Mouse (Mus musculus): Measurements from ENCODE around the gene Iqce. TPM values are rescaled to one million over a fixed set of nuclear protein-coding genes. Genes with fewer than 3 reads are reported as not detected.

The Iqce gene
- polyA plus RNA-seq, 1 experiment from 2014 or later = 24.7 TPM

DNA sequence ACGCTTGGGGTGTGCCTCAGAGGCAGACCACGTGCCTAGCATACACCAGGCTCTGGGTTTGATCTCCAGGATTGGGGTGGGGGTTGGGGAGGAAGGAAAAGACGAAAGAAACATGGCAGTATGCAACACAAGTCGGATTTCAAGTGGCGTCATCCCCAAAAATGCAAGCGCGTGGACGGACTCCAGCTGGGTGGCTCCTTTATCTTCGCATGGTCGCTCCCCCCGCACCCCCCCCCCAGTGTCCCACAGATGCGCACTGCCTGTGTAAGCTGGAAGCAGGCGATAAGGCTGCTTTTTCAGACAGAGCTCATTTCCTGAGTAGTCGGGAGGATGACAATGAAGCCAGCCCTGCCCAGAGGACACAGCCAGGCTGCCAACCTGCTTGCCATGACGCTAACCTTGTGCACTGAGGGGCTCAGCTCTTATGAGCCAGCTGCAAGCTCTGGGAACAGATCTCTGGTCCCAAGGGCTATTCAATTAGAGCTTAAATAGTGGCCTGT lies 57.4 kb downstream of the Iqce start:
- Histone ChIP-seq H3K27ac (ENCODE audit: low read length) (0 out of 2 replicates have a peak overlapping the region, but pooled peaks have one; percentile 7), H3K9me3 (ENCODE audit: control insufficient read depth, low read depth, low read length) (no peaks in the 10 kb centered on the region), H3K4me1 (ENCODE audit: control insufficient read depth, insufficient read depth, low read length) (peaks cover 44% of the 10 kb centered on the region), H3K27me3 (ENCODE audit: control insufficient read depth, insufficient read depth, low read length) (no peaks in the 10 kb centered on the region), H3K36me3 (ENCODE audit: control insufficient read depth, insufficient read depth, low read length) (peaks cover 16% of the 10 kb centered on the region; the same call in 1 of the 2 replicates), H3K4me2 (replicated peaks; ENCODE audit: low read depth, low read length) (no peak overlapping the region), H3K4me3 (ENCODE audit: low read depth, low read length) (no peak overlapping the region), H3K9ac (replicated peaks; ENCODE audit: low read depth, low read length) (no peak overlapping the region)
- 65% methylated on average over 13 of the region's 15 CpGs for WGBS
- no peak for ATAC-seq (ENCODE audit: insufficient number of reproducible peaks, insufficient read depth, low FRiP score, low read depth)

GRCm38 (mm10) chr5:140644263-140644662 lies 57.9 kb downstream of the Iqce start:
- Histone ChIP-seq H3K9me3 (ENCODE audit: control insufficient read depth, low read depth, low read length) (no peaks in the 10 kb centered on the region), H3K27ac (ENCODE audit: low read length) (no peak overlapping the region), H3K4me1 (ENCODE audit: control insufficient read depth, insufficient read depth, low read length) (peaks cover 40% of the 10 kb centered on the region), H3K9ac (replicated peaks; ENCODE audit: low read depth, low read length) (no peak overlapping the region), H3K36me3 (ENCODE audit: control insufficient read depth, insufficient read depth, low read length) (peaks cover 18% of the 10 kb centered on the region; the same call in 1 of the 2 replicates), H3K27me3 (ENCODE audit: control insufficient read depth, insufficient read depth, low read length) (no peaks in the 10 kb centered on the region), H3K4me3 (ENCODE audit: low read depth, low read length) (no peak overlapping the region), H3K4me2 (replicated peaks; ENCODE audit: low read depth, low read length) (no peak overlapping the region)
- 90% methylated on average over 6 of the region's 6 CpGs for WGBS
- no peak for ATAC-seq (ENCODE audit: insufficient number of reproducible peaks, insufficient read depth, low FRiP score, low read depth)

DNA sequence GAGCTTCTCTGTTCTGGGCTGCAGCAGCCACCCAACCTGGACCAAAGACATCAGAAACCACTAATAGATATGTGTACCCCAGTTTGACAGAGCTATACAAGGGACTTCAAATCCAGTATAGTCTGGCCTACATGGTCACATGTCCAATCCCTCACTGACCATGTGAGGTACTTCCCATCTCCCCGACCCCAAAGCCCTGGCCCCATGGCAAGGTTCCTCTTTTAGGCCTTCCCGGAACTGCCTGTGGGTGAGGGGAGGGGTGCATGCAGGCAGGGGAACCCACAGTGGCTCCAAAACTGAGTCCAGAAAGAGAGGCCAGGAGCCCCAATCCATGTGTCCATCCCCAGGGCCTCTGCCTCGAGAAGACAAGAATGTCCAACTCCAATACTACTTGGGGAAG lies 60.1 kb downstream of the Iqce start:
- H3K9ac ChIP-seq (replicated peaks; ENCODE audit: low read depth, low read length) = no peak overlapping the region
- no peak for ATAC-seq (ENCODE audit: insufficient number of reproducible peaks, insufficient read depth, low FRiP score, low read depth)
- peaks cover 37% of the 10 kb centered on the region for H3K4me1 ChIP-seq (ENCODE audit: control insufficient read depth, insufficient read depth, low read length)
- no peaks in the 10 kb centered on the region for H3K9me3 ChIP-seq (ENCODE audit: control insufficient read depth, low read depth, low read length)
- H3K4me2 ChIP-seq (replicated peaks; ENCODE audit: low read depth, low read length) = no peak overlapping the region
- H3K36me3 ChIP-seq (ENCODE audit: control insufficient read depth, insufficient read depth, low read length) = peaks cover 28% of the 10 kb centered on the region; the same call in 1 of the 2 replicates
- WGBS = 62% methylated on average over 3 of the region's 3 CpGs
- 0 out of 2 replicates have a peak overlapping the region, but pooled peaks have one; percentile 45 for H3K27ac ChIP-seq (ENCODE audit: low read length)
- no peaks in the 10 kb centered on the region for H3K27me3 ChIP-seq (ENCODE audit: control insufficient read depth, insufficient read depth, low read length)
- no peak overlapping the region for H3K4me3 ChIP-seq (ENCODE audit: low read depth, low read length)

- Histone ChIP-seq H3K36me3 (ENCODE audit: control insufficient read depth, insufficient read depth, low read length) (peaks cover 28% of the 10 kb centered on the region; the same call in 1 of the 2 replicates), H3K4me2 (replicated peaks; ENCODE audit: low read depth, low read length) (no peak overlapping the region), H3K9ac (replicated peaks; ENCODE audit: low read depth, low read length) (no peak overlapping the region), H3K4me1 (ENCODE audit: control insufficient read depth, insufficient read depth, low read length) (peaks cover 30% of the 10 kb centered on the region), H3K4me3 (ENCODE audit: low read depth, low read length) (no peak overlapping the region), H3K9me3 (ENCODE audit: control insufficient read depth, low read depth, low read length) (no peaks in the 10 kb centered on the region), H3K27ac (ENCODE audit: low read length) (peak overlapping the region; percentile 58; the same call in 1 of the 2 replicates), H3K27me3 (ENCODE audit: control insufficient read depth, insufficient read depth, low read length) (no peaks in the 10 kb centered on the region)
- ATAC-seq (ENCODE audit: insufficient number of reproducible peaks, insufficient read depth, low FRiP score, low read depth) = peak; percentile 30; the same call in 1 of the 2 replicates
- 45% methylated on average over 10 of the region's 10 CpGs for WGBS
Observed at GRCm38 (mm10) chr5:140641254-140641928, 60.8 kb downstream of the Iqce start.

GRCm38 (mm10) chr5:140640812-140641211 lies 61.4 kb downstream of the Iqce start:
- Histone ChIP-seq H3K27me3 (ENCODE audit: control insufficient read depth, insufficient read depth, low read length) (no peaks in the 10 kb centered on the region), H3K9ac (replicated peaks; ENCODE audit: low read depth, low read length) (no peak overlapping the region), H3K4me1 (ENCODE audit: control insufficient read depth, insufficient read depth, low read length) (peaks cover 26% of the 10 kb centered on the region), H3K36me3 (ENCODE audit: control insufficient read depth, insufficient read depth, low read length) (peaks cover 29% of the 10 kb centered on the region; the same call in 1 of the 2 replicates), H3K4me3 (ENCODE audit: low read depth, low read length) (no peak overlapping the region), H3K4me2 (replicated peaks; ENCODE audit: low read depth, low read length) (no peak overlapping the region), H3K27ac (ENCODE audit: low read length) (no peak overlapping the region; the same call in 1 of the 2 replicates), H3K9me3 (ENCODE audit: control insufficient read depth, low read depth, low read length) (no peaks in the 10 kb centered on the region)
- ATAC-seq (ENCODE audit: insufficient number of reproducible peaks, insufficient read depth, low FRiP score, low read depth) = no peak
- WGBS = 81% methylated on average over 2 of the region's 2 CpGs

DNA sequence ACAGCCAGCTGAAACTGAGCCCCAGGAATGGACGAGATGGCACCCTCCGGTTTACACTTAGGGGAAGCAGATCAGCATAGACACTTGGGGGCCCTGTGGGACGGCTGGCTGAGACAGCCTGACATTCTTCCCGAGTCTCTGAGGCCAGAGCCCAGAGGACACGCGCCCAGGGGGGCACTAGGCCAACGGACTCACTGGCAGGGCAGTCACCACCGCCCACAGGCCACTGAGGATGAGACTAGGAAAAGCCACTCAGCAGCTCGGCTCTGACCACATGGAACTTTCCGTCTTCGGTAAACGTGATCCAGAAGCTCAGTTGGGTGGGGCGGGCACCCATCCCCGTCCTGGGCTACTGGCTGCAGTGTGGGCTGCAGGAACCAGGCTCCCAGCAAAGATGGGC lies 62.3 kb downstream of the Iqce start:
- WGBS = 83% methylated on average over 14 of the region's 14 CpGs
- Histone ChIP-seq H3K4me2 (replicated peaks; ENCODE audit: low read depth, low read length) (no peak overlapping the region), H3K27me3 (ENCODE audit: control insufficient read depth, insufficient read depth, low read length) (no peaks in the 10 kb centered on the region), H3K36me3 (ENCODE audit: control insufficient read depth, insufficient read depth, low read length) (peaks cover 32% of the 10 kb centered on the region), H3K9ac (replicated peaks; ENCODE audit: low read depth, low read length) (no peak overlapping the region), H3K27ac (ENCODE audit: low read length) (no peak overlapping the region), H3K9me3 (ENCODE audit: control insufficient read depth, low read depth, low read length) (no peaks in the 10 kb centered on the region), H3K4me1 (ENCODE audit: control insufficient read depth, insufficient read depth, low read length) (peaks cover 20% of the 10 kb centered on the region), H3K4me3 (ENCODE audit: low read depth, low read length) (no peak overlapping the region)
- ATAC-seq (ENCODE audit: insufficient number of reproducible peaks, insufficient read depth, low FRiP score, low read depth) = no peak

- no peaks in the 10 kb centered on the region for H3K27me3 ChIP-seq (ENCODE audit: control insufficient read depth, insufficient read depth, low read length)
- H3K27ac ChIP-seq (ENCODE audit: low read length) = no peak overlapping the region
- H3K4me2 ChIP-seq (replicated peaks; ENCODE audit: low read depth, low read length) = no peak overlapping the region
- no peak overlapping the region for H3K9ac ChIP-seq (replicated peaks; ENCODE audit: low read depth, low read length)
- no peak for ATAC-seq (ENCODE audit: insufficient number of reproducible peaks, insufficient read depth, low FRiP score, low read depth)
- no peaks in the 10 kb centered on the region for H3K9me3 ChIP-seq (ENCODE audit: control insufficient read depth, low read depth, low read length)
- WGBS = 96% methylated on average over 4 of the region's 4 CpGs
- H3K4me1 ChIP-seq (ENCODE audit: control insufficient read depth, insufficient read depth, low read length) = peaks cover 15% of the 10 kb centered on the region
- peaks cover 32% of the 10 kb centered on the region for H3K36me3 ChIP-seq (ENCODE audit: control insufficient read depth, insufficient read depth, low read length)
- H3K4me3 ChIP-seq (ENCODE audit: low read depth, low read length) = no peak overlapping the region
Observed at GRCm38 (mm10) chr5:140639312-140639711, 62.9 kb downstream of the Iqce start.

- H3K36me3 ChIP-seq (ENCODE audit: control insufficient read depth, insufficient read depth, low read length) = peaks cover 40% of the 10 kb centered on the region
Observed at GRCm38 (mm10) chr5:140638484-140638883, 63.7 kb downstream of the Iqce start.

More at GRCm38 (mm10) chr5:140638484-140638883, 63.7 kb downstream of the Iqce start:
- Histone ChIP-seq H3K27me3 (ENCODE audit: control insufficient read depth, insufficient read depth, low read length) (no peaks in the 10 kb centered on the region), H3K27ac (ENCODE audit: low read length) (no peak overlapping the region), H3K4me3 (ENCODE audit: low read depth, low read length) (no peak overlapping the region), H3K4me1 (ENCODE audit: control insufficient read depth, insufficient read depth, low read length) (peaks cover 15% of the 10 kb centered on the region), H3K4me2 (replicated peaks; ENCODE audit: low read depth, low read length) (no peak overlapping the region), H3K9ac (replicated peaks; ENCODE audit: low read depth, low read length) (no peak overlapping the region), H3K9me3 (ENCODE audit: control insufficient read depth, low read depth, low read length) (no peaks in the 10 kb centered on the region)
- WGBS = 91% methylated on average over 6 of the region's 6 CpGs
- ATAC-seq (ENCODE audit: insufficient number of reproducible peaks, insufficient read depth, low FRiP score, low read depth) = no peak
